Mouse (Mus musculus) forebrain, postnatal 0 days (tissue): Measurements from ENCODE around the gene Olfr648. TPM values are rescaled to one million over a fixed set of nuclear protein-coding genes. Genes with fewer than 3 reads are reported as not detected.
A peak's percentile ranks its signal among the peaks of the same experiment; 100 is the strongest.

Experiments used
- ATAC-seq: fragments of 200-750 bp; cut with Nextera tagmentation; 2 replicates; pipeline ENCODE4 v1.8.0; 2017; ENCODE audit warnings: mild to moderate bottlenecking, moderate library complexity
- DNase-seq: peaks from one replicate; pipeline ENCODE4 v3.0.0-alpha.2; 2015
- H3K27ac ChIP-seq: fragments of 300-500 bp; sonication (generic); 2 replicates; pipeline ENCODE4 v1.5.1; 2014; ENCODE audit warnings: low read depth, mild to moderate bottlenecking, antibody characterized with exemption, low read length, moderate library complexity, mixed read lengths
- H3K27me3 ChIP-seq: fragments of 300-500 bp; sonication (generic); 2 replicates; pipeline ENCODE4 v1.6.1; 2014; ENCODE audit warnings: mild to moderate bottlenecking, low read length, mixed read lengths; ENCODE audit not compliant: insufficient read depth
- H3K36me3 ChIP-seq: fragments of 300-500 bp; sonication (generic); 2 replicates; pipeline ENCODE4 v1.6.1; 2014; ENCODE audit warnings: mild to moderate bottlenecking, moderate library complexity; ENCODE audit not compliant: insufficient read depth
- H3K4me1 ChIP-seq: fragments of 300-500 bp; sonication (generic); 2 replicates; pipeline ENCODE4 v1.6.1; 2014; ENCODE audit warnings: antibody characterized with exemption; ENCODE audit not compliant: insufficient read depth
- H3K4me2 ChIP-seq: fragments of 300-500 bp; sonication (generic); 2 replicates; pipeline ENCODE4 v1.6.1; 2014; ENCODE audit warnings: low read depth, mild to moderate bottlenecking, moderate library complexity
- H3K4me3 ChIP-seq: fragments of 300-500 bp; sonication (generic); 2 replicates; pipeline ENCODE4 v1.5.1; 2014; ENCODE audit warnings: low read depth, low read length, mixed read lengths
- H3K9ac ChIP-seq: fragments of 300-500 bp; sonication (generic); 2 replicates; pipeline ENCODE4 v1.6.1; 2014; ENCODE audit warnings: mild to moderate bottlenecking
- H3K9me3 ChIP-seq: fragments of 300-500 bp; sonication (generic); 2 replicates; pipeline ENCODE4 v1.6.1; 2016; ENCODE audit warnings: low read length
- CTCF ChIP-seq: sonication (generic); IDR thresholded peaks from 2 replicates; pipeline ENCODE4 v1.5.1; 2016; ENCODE audit warnings: antibody characterized with exemption, control low read depth, low read depth
- WGBS: fragments of 180-500 bp; shearing (Covaris S2); extraction: QIAGEN DNeasy Blood & Tissue Kit; methylation state at CpG from one replicate; pipeline ENCODE4 v1.1.7; 2014; 5-methylcytosine and 5-hydroxymethylcytosine counted together
- polyA plus RNA-seq: library from polyadenylated mRNA; unstranded; fragments of >200 nt; fragmentation: Nextera tagmentation; extraction: Ambion mirVana; gene quantifications from 2 replicates; pipeline ENCODE4 v1.2.1, GENCODE M21; 2015
- total RNA-seq: library from RNA; depleted of rRNA; stranded (reverse); fragments of >200 nt; gene quantifications from 2 replicates; pipeline ENCODE4 v1.2.3, GENCODE M21; 2014; rRNA removed

Gene Olfr648
- total RNA-seq (not detected in 2 replicates), polyA plus RNA-seq (0.24 and 0.28 TPM in 2 replicates)

- H3K9ac ChIP-seq = no peak within 1 kb of the TSS
- H3K9me3 ChIP-seq = no peaks in the 10 kb centered on the region
- H3K27me3 ChIP-seq = no peaks in the 10 kb centered on the region
- H3K27ac ChIP-seq = no peak within 1 kb of the TSS
- no peak within 1 kb of the TSS for H3K4me2 ChIP-seq
- H3K4me1 ChIP-seq = no peaks in the 10 kb centered on the region
- H3K36me3 ChIP-seq = no peaks in the 10 kb centered on the region
- no peak for TF ChIP-seq CTCF
- WGBS = 91% methylated on average over 2 of the region's 2 CpGs
- no peak within 1 kb of the TSS for H3K4me3 ChIP-seq
- no peak for DNase-seq
- no peak for ATAC-seq
Measured at GRCm38 (mm10) chr7:104183292-104183691, at the start of gene Olfr648. Gene Olfr648 (minus strand): TSS chr7:104183392.

GRCm38 (mm10) chr7:104231203-104231602, 48.0 kb upstream of the Olfr648 start:
- H3K9me3 ChIP-seq = no peaks in the 10 kb centered on the region
- no peak for DNase-seq
- no peaks in the 10 kb centered on the region for H3K27me3 ChIP-seq
- no peak overlapping the region for H3K9ac ChIP-seq
- no peak for ATAC-seq
- 39% methylated on average over 2 of the region's 2 CpGs for WGBS
- no peak overlapping the region for H3K27ac ChIP-seq
- peak; percentile 53 for TF ChIP-seq CTCF
- no peaks in the 10 kb centered on the region for H3K4me1 ChIP-seq
- H3K4me2 ChIP-seq = no peak overlapping the region
- H3K36me3 ChIP-seq = no peaks in the 10 kb centered on the region
- no peak overlapping the region for H3K4me3 ChIP-seq

- Histone ChIP-seq H3K9me3 (no peaks in the 10 kb centered on the region), H3K9ac (no peak within 1 kb of the TSS), H3K27me3 (no peaks in the 10 kb centered on the region), H3K4me1 (no peaks in the 10 kb centered on the region), H3K36me3 (no peaks in the 10 kb centered on the region), H3K4me3 (peak within 1 kb of the TSS; percentile 6), H3K27ac (no peak within 1 kb of the TSS), H3K4me2 (peak within 1 kb of the TSS; percentile 38)
- WGBS = 4% methylated on average over 37 of the region's 37 CpGs
- ATAC-seq = peak; percentile 75
- no peak for TF ChIP-seq CTCF
- peak; percentile 20 for DNase-seq
Measured at GRCm38 (mm10) chr7:104218701-104219569, 35.7 kb upstream of the Olfr648 start, which contains the start of gene Trim6. Gene Trim6 (plus strand): TSS chr7:104218793.

- no peak overlapping the region for H3K9ac ChIP-seq
- H3K27me3 ChIP-seq = no peaks in the 10 kb centered on the region
- WGBS = 86% methylated on average over 2 of the region's 2 CpGs
- no peaks in the 10 kb centered on the region for H3K36me3 ChIP-seq
- no peak for ATAC-seq
- H3K9me3 ChIP-seq = no peaks in the 10 kb centered on the region
- no peak overlapping the region for H3K4me2 ChIP-seq
- no peak overlapping the region for H3K4me3 ChIP-seq
- H3K27ac ChIP-seq = no peak overlapping the region
- no peak for DNase-seq
- no peaks in the 10 kb centered on the region for H3K4me1 ChIP-seq
- TF ChIP-seq CTCF = no peak
Measured at GRCm38 (mm10) chr7:104217881-104218280, 34.7 kb upstream of the Olfr648 start.

GRCm38 (mm10) chr7:104216011-104216535, 32.9 kb upstream of the Olfr648 start:
- TF ChIP-seq CTCF = no peak
- H3K27me3 ChIP-seq = no peaks in the 10 kb centered on the region
- H3K9me3 ChIP-seq = no peaks in the 10 kb centered on the region
- H3K27ac ChIP-seq = no peak overlapping the region
- DNase-seq = no peak
- no peaks in the 10 kb centered on the region for H3K4me1 ChIP-seq
- no peak for ATAC-seq
- no peak overlapping the region for H3K4me3 ChIP-seq
- H3K4me2 ChIP-seq = no peak overlapping the region
- no peak overlapping the region for H3K9ac ChIP-seq
- H3K36me3 ChIP-seq = no peaks in the 10 kb centered on the region
- WGBS = 60% methylated on average over 1 of the region's 1 CpGs

GRCm38 (mm10) chr7:104206197-104206596, 23.0 kb upstream of the Olfr648 start:
- ATAC-seq (no peak), DNase-seq (no peak)
- Histone ChIP-seq H3K36me3 (no peaks in the 10 kb centered on the region), H3K9ac (no peak overlapping the region), H3K27me3 (no peaks in the 10 kb centered on the region), H3K27ac (no peak overlapping the region), H3K4me2 (no peak overlapping the region), H3K4me1 (no peaks in the 10 kb centered on the region), H3K4me3 (no peak overlapping the region), H3K9me3 (no peaks in the 10 kb centered on the region)
- no peak for TF ChIP-seq CTCF
- WGBS = 96% methylated on average over 7 of the region's 7 CpGs

GRCm38 (mm10) chr7:104199822-104200221, 16.6 kb upstream of the Olfr648 start:
- Histone ChIP-seq H3K27ac (no peak overlapping the region), H3K4me2 (no peak overlapping the region), H3K36me3 (no peaks in the 10 kb centered on the region), H3K4me1 (no peaks in the 10 kb centered on the region), H3K27me3 (no peaks in the 10 kb centered on the region), H3K9ac (no peak overlapping the region), H3K9me3 (no peaks in the 10 kb centered on the region), H3K4me3 (no peak overlapping the region)
- WGBS = 8% methylated on average over 5 of the region's 5 CpGs
- TF ChIP-seq CTCF = peak; percentile 75
- no peak for ATAC-seq
- peak; percentile 30 for DNase-seq
